Mouse (Mus musculus) heart, adult 2 months (tissue): ENCODE data around the gene Ogdh.

Experiments
- CTCF ChIP-seq: fragments of 200-600 bp; IDR thresholded peaks from 2 replicates; pipeline ENCODE4 v1.8.1; 2022; ENCODE audit warnings: antibody characterized with exemption, mild to moderate bottlenecking, moderate library complexity
- EP300 ChIP-seq: fragments of 200-500 bp; IDR thresholded peaks from 2 replicates; pipeline ENCODE4 v1.6.1; 2011; ENCODE audit warnings: low read depth, low read length, control low read depth; ENCODE audit not compliant: insufficient read depth
- POLR2A ChIP-seq: fragments of 200-500 bp; IDR thresholded peaks from 2 replicates; pipeline ENCODE4 v1.6.1; 2011; ENCODE audit warnings: mild to moderate bottlenecking, low read depth, low read length, control low read depth; ENCODE audit not compliant: insufficient read depth

DNA sequence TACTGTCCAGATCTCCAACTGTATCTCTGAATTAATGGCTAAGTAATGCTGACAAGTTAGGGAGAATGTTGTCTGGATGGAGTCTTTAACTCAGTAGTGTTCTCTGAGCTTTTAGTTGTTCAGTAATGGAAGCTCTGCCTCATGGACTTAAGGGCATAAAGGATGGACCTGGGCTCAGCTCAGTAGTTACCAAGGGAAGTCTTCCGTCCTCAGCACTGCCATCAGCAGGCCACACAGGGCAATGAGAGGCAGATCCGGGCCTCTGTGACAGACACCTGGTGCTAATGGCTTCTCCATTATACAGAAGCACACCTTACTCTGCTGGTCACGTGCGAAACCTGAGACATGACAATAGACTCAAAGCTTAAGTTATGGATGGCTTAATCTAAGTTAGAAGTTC is 45.3 kb downstream of the Ogdh start:
- TF ChIP-seq POLR2A (no peak), CTCF (no peak), EP300 (no peak)
